Mouse (Mus musculus) monocyte, adult 5-6 weeks (primary cell): ENCODE results near the gene Slc4a5. TPM values are rescaled to one million over a fixed set of nuclear protein-coding genes. Genes with fewer than 3 reads are reported as not detected.

Source experiments
- ATAC-seq: fragments of 153-309, 156-312 bp; replicated peaks from 2 replicates; pipeline ENCODE4 v1.8.0; 2017; ENCODE audit warnings: mild to moderate bottlenecking; ENCODE audit not compliant: low TSS enrichment, insufficient number of reproducible peaks, severe bottlenecking, poor library complexity, low FRiP score
- total RNA-seq: library from RNA; stranded (forward); fragments of 200-1000, 200-491, 200-594 nt; gene quantifications from 3 replicates; pipeline ENCODE4 v1.2.3, GENCODE M21; 2017

The Slc4a5 gene
- total RNA-seq, 1 experiment from 2014 or later, result not detected

GRCm38 (mm10) chr6:83211526-83211925 lies 8.1 kb upstream of the Slc4a5 start:
- ATAC-seq, result no peak

GRCm38 (mm10) chr6:83215002-83215666 lies 4.5 kb upstream of the Slc4a5 start:
- peak; percentile 53; the same call in 1 of the 2 replicates for ATAC-seq

- ATAC-seq, result no peak
Measured at GRCm38 (mm10) chr6:83231486-83231885, 11.9 kb downstream of the Slc4a5 start.

GRCm38 (mm10) chr6:83233306-83233705 lies 13.7 kb downstream of the Slc4a5 start:
- ATAC-seq, result no peak

GRCm38 (mm10) chr6:83234280-83234741 lies 14.7 kb downstream of the Slc4a5 start:
- no peak for ATAC-seq

- no peak for ATAC-seq
Measured at GRCm38 (mm10) chr6:83237123-83237522, 17.5 kb downstream of the Slc4a5 start.

GRCm38 (mm10) chr6:83244422-83245061 lies 24.9 kb downstream of the Slc4a5 start:
- no peak for ATAC-seq

- no peak for ATAC-seq
Measured at GRCm38 (mm10) chr6:83245134-83245533, 25.5 kb downstream of the Slc4a5 start.

- no peak for ATAC-seq
Measured at GRCm38 (mm10) chr6:83245997-83246396, 26.4 kb downstream of the Slc4a5 start.

GRCm38 (mm10) chr6:83246750-83247149 lies 27.1 kb downstream of the Slc4a5 start:
- no peak for ATAC-seq

- ATAC-seq, result no peak
Measured at GRCm38 (mm10) chr6:83247153-83247552, 27.5 kb downstream of the Slc4a5 start.

GRCm38 (mm10) chr6:83254242-83254641 lies 34.6 kb downstream of the Slc4a5 start:
- ATAC-seq, result no peak

- no peak for ATAC-seq
Measured at GRCm38 (mm10) chr6:83264516-83264915, 44.9 kb downstream of the Slc4a5 start.

GRCm38 (mm10) chr6:83265253-83265652 lies 45.6 kb downstream of the Slc4a5 start:
- ATAC-seq, result no peak

- ATAC-seq, result no peak
Measured at GRCm38 (mm10) chr6:83265653-83266052, 46.0 kb downstream of the Slc4a5 start.

- no peak for ATAC-seq
Measured at GRCm38 (mm10) chr6:83267616-83268015, 48.0 kb downstream of the Slc4a5 start.

GRCm38 (mm10) chr6:83268144-83269010 lies 48.7 kb downstream of the Slc4a5 start:
- peak; percentile 80 for ATAC-seq

GRCm38 (mm10) chr6:83273733-83274132 lies 54.1 kb downstream of the Slc4a5 start:
- ATAC-seq, result peak; percentile 78

GRCm38 (mm10) chr6:83277151-83277550 lies 57.5 kb downstream of the Slc4a5 start:
- no peak for ATAC-seq
